Mouse (Mus musculus) olfactory bulb, adult 2 months (tissue): ENCODE measurements around the gene Anapc2.

Experiments used
- CTCF ChIP-seq: fragments of 200-500 bp; IDR thresholded peaks from 2 replicates; pipeline ENCODE4 v1.5.1; 2012; ENCODE audit warnings: low read depth, mild to moderate bottlenecking, low read length, moderate library complexity; ENCODE audit not compliant: insufficient read depth
- POLR2A ChIP-seq: fragments of 200-500 bp; IDR thresholded peaks from 2 replicates; pipeline ENCODE4 v1.6.1; 2012; ENCODE audit warnings: mild to moderate bottlenecking, low read depth, low read length, moderate library complexity; ENCODE audit not compliant: insufficient read depth

DNA sequence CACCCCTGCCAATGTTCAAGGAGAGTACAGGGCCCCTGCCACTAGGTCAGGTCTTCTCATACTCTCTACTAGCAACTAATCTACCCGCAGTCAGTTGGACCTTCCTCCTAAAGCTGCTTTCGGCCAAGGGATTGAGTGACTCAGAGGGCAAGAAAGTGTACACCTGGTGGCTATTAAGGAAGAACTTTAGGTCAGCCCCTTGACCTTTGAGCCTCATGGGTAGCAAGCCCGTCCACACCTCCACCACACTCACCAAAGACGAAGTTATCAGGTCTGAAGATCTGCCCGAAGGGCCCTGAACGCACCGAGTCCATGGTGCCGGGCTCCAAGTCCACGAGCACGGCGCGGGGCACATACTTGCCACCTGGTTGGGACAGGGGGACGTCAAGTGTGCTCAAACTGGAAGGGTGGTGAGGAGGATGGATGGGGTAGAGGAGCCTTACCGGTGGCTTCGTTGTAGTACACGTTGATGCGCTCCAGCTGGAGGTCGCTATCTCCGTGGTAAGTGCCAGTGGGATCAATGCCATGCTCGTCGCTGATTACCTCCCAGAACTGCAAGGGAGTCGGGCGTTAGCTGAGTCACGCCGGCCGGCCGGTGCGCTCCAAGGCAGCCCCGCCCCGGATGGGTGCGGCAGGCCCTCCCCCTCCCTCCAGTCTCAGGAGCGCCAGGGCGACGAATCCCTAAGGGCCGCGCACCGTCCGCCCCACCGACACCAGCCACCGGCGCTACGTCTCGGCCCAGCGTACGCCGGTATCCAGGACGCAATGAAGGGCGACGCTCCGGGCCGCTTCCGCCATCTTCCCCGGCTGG lies 48.4 kb upstream of the Anapc2 start:
- TF ChIP-seq CTCF (no peak), POLR2A (no peak)
